Mouse (Mus musculus): ENCODE data around the gene Ctsg. TPM values are rescaled to one million over a fixed set of nuclear protein-coding genes. Genes with fewer than 3 reads are reported as not detected.
A peak's percentile ranks its signal among the peaks of the same experiment; 100 is the strongest.
"Not testable (repeated sequence)": the region's sequence is repeated elsewhere in the genome, so short reads cannot be mapped to it uniquely, and the experiment has no call there.

The Ctsg gene
- polyA plus RNA-seq (2016; fragmentation: Nextera tagmentation; extraction: Ambion mirVana) = 0.30 and 0.33 TPM in 2 replicates

DNA sequence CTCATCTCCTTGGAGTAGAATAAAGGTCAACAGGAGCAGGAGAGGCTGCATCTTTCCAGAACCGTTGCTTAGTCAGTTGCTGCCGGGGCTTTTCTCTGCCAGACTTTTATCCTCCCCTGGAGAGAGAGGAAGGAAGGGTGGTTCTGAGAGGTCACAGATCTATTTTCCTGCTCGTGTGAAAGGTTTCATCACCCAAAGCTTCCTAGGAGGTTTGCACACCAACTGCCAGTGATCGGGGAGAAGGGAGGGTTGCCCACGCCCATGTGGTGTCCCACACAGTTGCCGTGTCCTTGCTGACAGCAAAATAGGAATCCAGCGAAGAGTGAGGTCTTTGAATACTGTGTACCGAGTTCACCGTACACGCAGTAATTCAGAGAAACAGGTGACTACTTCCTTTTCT lies at the start of gene Ctsg:
Ctsg (minus strand) TSS at position 189 of the 400 bp plus-strand sequence.
- peaks cover 6% of the 10 kb centered on the region; the same call in 1 of the 2 replicates for H3K4me1 ChIP-seq
- peak; percentile 33 for DNase-seq (ENCODE audit: low spot score)
- no peaks in the 10 kb centered on the region for H3K9me3 ChIP-seq
- no peak within 1 kb of the TSS for H3K27ac ChIP-seq
- no peak within 1 kb of the TSS for H3K4me3 ChIP-seq
- no peaks in the 10 kb centered on the region for H3K36me3 ChIP-seq
- 65% methylated on average over 10 of the region's 10 CpGs for WGBS
- H3K27me3 ChIP-seq (ENCODE audit: insufficient read depth, poor library complexity, severe bottlenecking) = no peaks in the 10 kb centered on the region; the same call in 1 of the 2 replicates

DNA sequence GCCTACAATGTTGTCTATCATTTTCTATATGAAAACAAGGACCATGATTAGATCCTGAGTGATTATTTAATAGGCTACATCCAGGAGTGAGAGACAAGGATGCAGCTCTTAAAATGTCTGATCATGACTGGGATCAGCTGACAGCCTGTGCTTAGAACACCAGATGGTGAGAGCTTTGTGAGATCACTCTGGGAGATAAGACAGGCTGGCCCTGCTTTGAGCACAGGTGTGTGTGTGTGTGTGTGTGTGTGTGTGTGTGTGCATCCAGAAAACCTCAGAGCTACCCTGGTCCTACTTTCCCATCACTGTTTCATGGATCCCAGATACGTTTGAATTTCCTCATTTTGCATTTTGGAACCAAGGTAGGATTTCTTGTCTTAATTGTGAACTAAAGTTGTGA lies 31.3 kb upstream of the Ctsg start:
- not testable (repeated sequence) for DNase-seq (ENCODE audit: low spot score); H3K9me3 ChIP-seq; H3K36me3 ChIP-seq; H3K4me1 ChIP-seq; H3K27ac ChIP-seq; H3K4me3 ChIP-seq; H3K27me3 ChIP-seq (ENCODE audit: insufficient read depth, poor library complexity, severe bottlenecking)
- 69% methylated on average over 1 of the region's 1 CpGs for WGBS

DNA sequence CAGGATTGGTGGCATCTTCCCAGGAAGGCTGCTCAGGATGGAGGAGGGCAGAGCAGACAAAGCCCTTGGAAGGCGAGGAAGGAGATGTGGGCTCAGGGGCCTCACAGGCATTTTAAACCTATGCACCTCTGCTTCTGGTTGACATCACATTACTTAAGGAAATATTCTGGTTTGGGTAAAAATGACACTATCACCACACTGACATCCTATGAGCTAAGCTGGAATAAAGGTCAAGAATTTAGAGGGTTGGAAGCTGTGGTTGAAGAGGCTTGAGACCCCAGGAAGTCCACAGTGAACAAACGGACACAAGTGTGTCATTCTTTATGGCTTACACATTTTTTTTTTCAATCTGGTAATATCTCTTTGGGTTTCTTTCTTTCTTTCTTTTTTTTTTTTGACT lies 30.1 kb upstream of the Ctsg start, which contains the start of gene Gzmd:
Gzmd (minus strand) TSS at position 101 of the 400 bp plus-strand sequence.
- 76% methylated on average over 2 of the region's 2 CpGs for WGBS

DNA sequence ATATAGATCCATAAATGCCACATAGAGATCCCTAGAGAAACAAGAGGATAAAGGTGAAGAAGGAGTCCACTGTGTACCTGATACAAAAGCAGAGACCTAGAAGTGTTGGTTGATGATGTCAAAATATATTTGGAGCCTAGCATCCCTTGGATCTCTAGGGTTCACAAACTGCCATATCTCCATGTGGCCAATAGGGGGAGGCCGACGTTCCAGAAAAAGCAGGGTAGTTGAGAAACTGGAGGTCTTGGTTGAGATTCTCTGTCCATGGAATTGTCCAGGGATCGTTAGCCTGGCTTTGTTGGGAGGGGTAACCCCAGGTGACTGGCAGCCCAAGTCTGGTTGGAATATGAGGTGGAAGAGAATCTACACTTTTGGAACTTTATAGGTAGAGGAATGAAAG lies 26.0 kb upstream of the Ctsg start:
- 46% methylated on average over 3 of the region's 3 CpGs for WGBS
- no peaks in the 10 kb centered on the region for H3K4me1 ChIP-seq
- no peak overlapping the region for H3K4me3 ChIP-seq
- no peaks in the 10 kb centered on the region for H3K27me3 ChIP-seq (ENCODE audit: insufficient read depth, poor library complexity, severe bottlenecking)
- no peaks in the 10 kb centered on the region for H3K9me3 ChIP-seq
- DNase-seq (ENCODE audit: low spot score) = no peak
- no peaks in the 10 kb centered on the region for H3K36me3 ChIP-seq
- no peak overlapping the region for H3K27ac ChIP-seq

More for the DNA sequence above, 30.1 kb upstream of the Ctsg start, which contains the start of gene Gzmd:
- not testable (repeated sequence) for H3K4me3 ChIP-seq; DNase-seq (ENCODE audit: low spot score); H3K27me3 ChIP-seq (ENCODE audit: insufficient read depth, poor library complexity, severe bottlenecking); H3K36me3 ChIP-seq; H3K9me3 ChIP-seq; H3K4me1 ChIP-seq; H3K27ac ChIP-seq

DNA sequence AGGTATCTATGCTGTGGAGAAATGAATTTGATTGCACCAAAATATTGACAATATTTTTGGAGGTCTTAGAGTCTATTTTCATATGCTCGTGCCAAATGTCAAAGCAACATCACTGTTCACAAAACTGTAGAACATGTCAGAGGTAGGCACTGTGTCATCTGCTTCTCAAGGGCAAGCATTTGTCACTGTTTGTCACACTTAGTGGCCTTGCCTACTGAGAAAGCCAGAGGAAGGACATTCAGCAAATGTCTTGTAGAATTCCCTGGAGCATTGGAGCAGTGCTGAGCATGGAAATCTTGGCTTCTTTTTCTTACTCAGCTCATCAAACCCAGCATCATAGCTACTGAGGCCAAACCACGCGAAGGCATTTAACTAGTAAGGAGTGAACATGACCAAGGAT lies 21.1 kb upstream of the Ctsg start:
- Histone ChIP-seq H3K36me3 (no peaks in the 10 kb centered on the region), H3K4me1 (no peaks in the 10 kb centered on the region), H3K27ac (no peak overlapping the region), H3K9me3 (no peaks in the 10 kb centered on the region), H3K4me3 (no peak overlapping the region), H3K27me3 (ENCODE audit: insufficient read depth, poor library complexity, severe bottlenecking) (no peaks in the 10 kb centered on the region)
- WGBS = 76% methylated on average over 3 of the region's 3 CpGs
- no peak for DNase-seq (ENCODE audit: low spot score)

DNA sequence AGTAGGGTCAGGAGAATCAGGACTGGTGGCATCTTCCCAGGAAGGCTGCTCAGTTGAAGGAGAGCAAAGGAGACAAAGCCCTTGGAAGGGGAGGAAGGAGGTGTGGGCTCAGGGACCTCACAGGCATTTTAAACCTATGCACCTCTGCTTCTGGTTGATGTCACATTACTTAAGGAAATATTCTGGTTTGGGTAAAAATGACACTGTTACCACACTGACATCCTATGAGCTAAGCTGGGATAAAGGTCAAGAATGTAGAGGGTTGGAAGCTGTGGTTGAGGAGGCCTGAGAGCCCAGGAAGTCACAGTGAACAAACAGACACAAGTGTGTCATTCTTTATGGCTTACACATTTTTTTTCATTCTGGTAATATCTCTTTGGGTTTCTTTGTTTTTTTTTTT lies 18.2 kb upstream of the Ctsg start, which contains the start of gene Gzme:
Gzme (minus strand) TSS at position 101 of the 400 bp plus-strand sequence.
- Histone ChIP-seq H3K27me3 (ENCODE audit: insufficient read depth, poor library complexity, severe bottlenecking) (no peaks in the 10 kb centered on the region), H3K4me1 (0 out of 2 replicates have a peak, but pooled peaks cover 5% of the 10 kb centered on the region), H3K36me3 (no peaks in the 10 kb centered on the region), H3K4me3 (no peak within 1 kb of the TSS), H3K27ac (no peak within 1 kb of the TSS), H3K9me3 (no peaks in the 10 kb centered on the region)
- no peak for DNase-seq (ENCODE audit: low spot score)

DNA sequence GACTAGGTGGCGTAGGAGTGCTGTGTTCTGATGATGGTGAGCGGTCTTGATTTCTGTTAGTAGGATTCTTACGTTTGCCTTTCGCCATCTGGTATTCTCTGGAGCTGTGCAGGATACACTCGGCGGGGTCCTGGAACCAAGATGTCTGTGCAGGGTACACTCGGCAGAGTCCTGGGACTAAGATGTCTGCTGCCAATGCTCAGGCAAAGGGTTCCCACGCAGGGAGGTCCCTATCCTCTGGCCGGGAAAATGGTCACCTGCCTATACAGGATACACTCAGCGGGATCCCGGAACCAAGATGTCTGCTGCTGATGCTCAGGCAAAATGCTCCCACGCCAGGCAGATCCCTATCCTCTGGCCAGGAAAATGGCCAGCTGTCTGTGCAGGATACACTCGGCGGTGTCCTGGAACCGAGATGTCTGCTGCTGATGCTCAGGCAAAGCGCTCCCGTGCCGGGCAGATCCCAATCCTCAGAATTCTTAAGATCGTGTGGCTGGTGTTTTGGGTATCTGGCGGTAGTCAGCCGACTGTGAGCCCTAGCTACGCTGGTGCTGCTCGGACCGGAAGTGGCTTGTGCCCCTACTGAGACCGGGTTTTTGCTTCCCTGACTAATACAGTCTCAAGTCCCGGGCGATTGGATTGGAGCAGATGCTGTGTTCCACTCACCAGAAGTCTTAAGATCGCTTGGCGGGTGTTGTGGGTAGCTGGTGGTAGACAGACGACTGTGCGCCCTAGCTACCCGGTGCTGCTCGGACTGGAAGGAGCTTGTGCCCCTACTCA lies 13.3 kb upstream of the Ctsg start:
- H3K27me3 ChIP-seq (ENCODE audit: insufficient read depth, poor library complexity, severe bottlenecking); H3K4me3 ChIP-seq; DNase-seq (ENCODE audit: low spot score); H3K27ac ChIP-seq; H3K9me3 ChIP-seq; H3K4me1 ChIP-seq; H3K36me3 ChIP-seq: not testable (repeated sequence)
- WGBS = 84% methylated on average over 33 of the region's 33 CpGs

DNA sequence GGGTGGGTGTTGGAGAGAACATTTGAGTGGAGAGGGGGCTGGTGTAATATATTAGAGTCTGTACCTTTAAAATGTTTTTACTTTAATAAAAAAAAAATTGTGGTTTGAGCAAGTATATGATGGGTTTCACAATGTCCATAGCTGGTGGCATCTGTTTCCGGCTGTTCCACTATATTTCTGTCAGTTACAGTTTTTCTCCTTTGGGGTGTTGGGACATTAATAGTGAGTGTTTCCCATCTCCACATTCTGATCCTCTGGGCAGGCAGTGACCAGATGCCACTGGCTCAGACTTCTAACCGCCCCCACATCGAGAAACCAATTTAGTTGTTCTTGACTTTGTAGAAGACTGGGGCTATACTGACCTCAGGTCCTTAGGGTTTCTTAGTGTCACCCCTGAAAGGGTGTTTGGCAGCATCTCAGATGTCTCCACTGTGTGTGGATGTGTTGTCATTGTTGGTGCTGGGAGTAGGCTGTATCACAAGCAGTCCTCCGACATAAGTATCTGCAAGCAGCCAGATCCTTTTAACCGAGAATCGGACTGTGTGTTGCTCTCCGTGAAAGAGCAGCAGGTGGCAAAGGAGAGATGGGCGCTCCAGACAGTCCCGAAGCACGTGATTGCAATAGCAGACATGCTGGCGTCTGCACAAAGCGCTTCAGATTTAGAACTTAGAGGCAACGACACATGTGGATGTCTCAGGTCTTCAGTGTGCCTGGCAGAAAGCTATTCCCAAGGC lies 3.2 kb upstream of the Ctsg start:
- no peaks in the 10 kb centered on the region for H3K4me1 ChIP-seq
- DNase-seq (ENCODE audit: low spot score) = peak; percentile 67
- H3K27ac ChIP-seq = no peak overlapping the region
- no peaks in the 10 kb centered on the region for H3K36me3 ChIP-seq
- 73% methylated on average over 13 of the region's 13 CpGs for WGBS
- H3K9me3 ChIP-seq = no peaks in the 10 kb centered on the region
- no peak overlapping the region for H3K4me3 ChIP-seq
- H3K27me3 ChIP-seq (ENCODE audit: insufficient read depth, poor library complexity, severe bottlenecking) = no peaks in the 10 kb centered on the region; the same call in 1 of the 2 replicates

DNA sequence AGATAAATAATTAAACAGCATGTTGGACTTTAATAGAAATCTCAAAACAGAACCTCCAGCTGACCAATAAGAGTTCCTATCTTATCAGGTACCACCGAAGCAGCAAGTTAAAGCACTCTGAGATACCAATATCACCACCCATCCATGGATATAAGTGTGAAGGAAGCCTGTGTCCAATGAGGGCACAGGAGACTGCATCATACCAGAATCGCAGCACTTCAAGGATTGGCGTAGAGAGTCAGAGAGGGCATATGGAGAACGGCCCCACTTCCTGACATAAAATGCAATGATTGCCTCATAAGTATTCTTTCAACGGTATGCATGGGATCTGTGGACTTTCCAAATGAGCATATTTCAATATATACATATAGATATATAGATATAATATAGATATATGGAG lies 2.6 kb upstream of the Ctsg start:
- no peak overlapping the region for H3K27ac ChIP-seq
- no peak for DNase-seq (ENCODE audit: low spot score)
- H3K4me1 ChIP-seq = no peaks in the 10 kb centered on the region
- no peaks in the 10 kb centered on the region; the same call in 1 of the 2 replicates for H3K27me3 ChIP-seq (ENCODE audit: insufficient read depth, poor library complexity, severe bottlenecking)
- WGBS = 73% methylated on average over 5 of the region's 5 CpGs
- H3K36me3 ChIP-seq = no peaks in the 10 kb centered on the region
- H3K9me3 ChIP-seq = no peaks in the 10 kb centered on the region
- no peak overlapping the region for H3K4me3 ChIP-seq

DNA sequence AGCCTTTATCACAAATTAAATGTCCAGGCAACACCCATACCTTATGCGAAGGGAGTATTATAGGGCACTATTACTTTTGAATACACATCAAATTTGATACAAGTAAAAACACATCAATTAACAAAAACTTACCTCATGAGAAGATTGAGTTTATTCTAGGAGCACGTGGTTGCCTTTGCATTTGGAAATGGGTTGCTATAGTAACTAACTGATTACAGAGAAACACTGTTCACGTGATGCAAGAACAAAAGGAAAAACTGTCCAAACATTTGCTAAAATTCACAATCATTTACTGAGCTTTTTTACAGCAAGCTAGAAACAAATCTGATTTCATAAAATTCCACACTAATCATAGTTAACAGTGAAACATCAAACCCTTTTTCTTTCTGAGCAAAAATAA lies 1.1 kb upstream of the Ctsg start:
- H3K4me3 ChIP-seq = no peak overlapping the region
- 71% methylated on average over 3 of the region's 3 CpGs for WGBS
- no peaks in the 10 kb centered on the region for H3K4me1 ChIP-seq
- no peaks in the 10 kb centered on the region for H3K36me3 ChIP-seq
- H3K9me3 ChIP-seq = no peaks in the 10 kb centered on the region
- no peak overlapping the region for H3K27ac ChIP-seq
- DNase-seq (ENCODE audit: low spot score) = no peak
- no peaks in the 10 kb centered on the region; the same call in 1 of the 2 replicates for H3K27me3 ChIP-seq (ENCODE audit: insufficient read depth, poor library complexity, severe bottlenecking)

DNA sequence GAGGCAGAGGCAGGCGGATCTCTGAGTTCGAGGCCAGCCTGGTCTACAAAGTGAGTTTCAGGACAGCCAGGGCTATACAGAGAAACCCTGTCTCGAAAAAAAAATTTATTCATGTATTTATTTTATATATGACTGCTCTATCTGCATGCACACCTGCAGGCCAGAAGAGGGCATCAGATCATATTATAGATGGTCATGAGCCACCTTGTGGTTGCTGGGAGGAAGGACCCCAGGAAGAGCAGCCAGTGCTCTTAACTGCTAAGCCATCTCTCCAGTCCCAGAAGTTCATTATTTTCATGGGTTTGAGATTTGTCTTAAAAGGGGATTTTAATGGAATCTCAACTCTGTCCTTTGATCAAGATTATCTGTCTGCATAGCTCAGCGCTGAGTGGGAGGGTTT lies 3.4 kb downstream of the Ctsg start:
- H3K27me3 ChIP-seq (ENCODE audit: insufficient read depth, poor library complexity, severe bottlenecking) = no peaks in the 10 kb centered on the region; the same call in 1 of the 2 replicates
- 72% methylated on average over 4 of the region's 4 CpGs for WGBS

DNA sequence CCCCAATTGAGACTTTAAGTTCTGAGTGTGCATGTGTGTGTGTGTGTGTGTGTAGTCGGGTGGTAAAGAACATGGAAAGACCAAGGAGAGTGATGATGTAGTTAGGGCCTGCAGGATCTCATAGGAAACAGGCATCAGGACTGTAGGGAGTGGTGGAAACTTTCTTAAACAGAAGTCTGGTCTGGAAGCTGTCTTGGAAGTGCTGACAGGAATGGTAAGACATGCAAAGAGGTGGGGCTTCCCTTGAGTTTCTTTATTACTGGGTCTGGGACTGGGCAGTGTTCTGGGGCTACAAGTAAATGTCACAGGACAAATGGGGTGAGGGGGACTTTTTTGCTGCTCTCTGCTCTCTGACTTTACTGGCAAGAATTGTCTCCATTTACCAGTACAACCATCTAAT lies 4.8 kb downstream of the Ctsg start:
- Histone ChIP-seq H3K36me3 (no peaks in the 10 kb centered on the region), H3K4me1 (peaks cover 9% of the 10 kb centered on the region; the same call in 1 of the 2 replicates), H3K27ac (no peak overlapping the region), H3K4me3 (no peak overlapping the region), H3K9me3 (no peaks in the 10 kb centered on the region), H3K27me3 (ENCODE audit: insufficient read depth, poor library complexity, severe bottlenecking) (no peaks in the 10 kb centered on the region; the same call in 1 of the 2 replicates)
- WGBS = 19% methylated on average over 1 of the region's 1 CpGs
- peak; percentile 82 for DNase-seq (ENCODE audit: low spot score)

More for the DNA sequence above, 3.4 kb downstream of the Ctsg start:
- Histone ChIP-seq H3K4me3 (no peak overlapping the region), H3K36me3 (no peaks in the 10 kb centered on the region), H3K27ac (no peak overlapping the region), H3K4me1 (peaks cover 9% of the 10 kb centered on the region; the same call in 1 of the 2 replicates), H3K9me3 (no peaks in the 10 kb centered on the region)
- DNase-seq (ENCODE audit: low spot score) = peak; percentile 58

DNA sequence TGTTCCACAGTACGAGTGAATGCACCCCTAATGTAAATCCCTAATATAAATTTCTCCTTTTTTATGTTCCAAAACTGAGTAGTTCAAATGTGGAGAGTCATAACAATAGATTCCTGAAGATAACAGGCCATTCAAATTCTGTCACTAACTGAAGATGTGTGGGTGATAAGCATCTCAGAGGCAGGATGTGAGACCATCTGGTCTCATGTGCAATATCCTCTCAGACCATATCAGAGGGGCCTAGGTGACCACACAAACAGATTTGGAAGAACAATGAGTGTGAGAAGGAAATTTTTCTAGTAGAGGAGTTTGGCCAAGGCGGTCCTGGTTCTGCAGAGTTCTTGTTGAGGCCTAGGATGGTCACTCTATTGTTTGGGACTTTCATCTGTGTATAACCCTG lies 9.0 kb downstream of the Ctsg start:
- Histone ChIP-seq H3K4me3 (no peak overlapping the region), H3K9me3 (no peaks in the 10 kb centered on the region), H3K27me3 (ENCODE audit: insufficient read depth, poor library complexity, severe bottlenecking) (no peaks in the 10 kb centered on the region), H3K4me1 (peaks cover 9% of the 10 kb centered on the region; the same call in 1 of the 2 replicates), H3K27ac (no peak overlapping the region), H3K36me3 (no peaks in the 10 kb centered on the region)
- DNase-seq (ENCODE audit: low spot score) = no peak
- WGBS = 72% methylated on average over 2 of the region's 2 CpGs
